Mouse (Mus musculus) spleen, embryonic (tissue): ENCODE data around the gene Nt5c1a.
"Not testable (repeated sequence)": the region's sequence is repeated elsewhere in the genome, so short reads cannot be mapped to it uniquely, and the experiment has no call there.

Experiments
- CTCF ChIA-PET: fragments of 350-600 bp; sonication (Branson Sonifier 250); formaldehyde crosslinking; loops from one replicate; lab custom pipeline; 2022; lab: Charles Lee

Gene Nt5c1a

GRCm38 (mm10) chr4:123201186-123202093 lies at the start of gene Nt5c1a:
TSS of gene Nt5c1a (plus strand) at chr4:123201504.
- CTCF ChIA-PET, result no interaction called here

GRCm38 (mm10) chr4:123152003-123152402 lies 49.3 kb upstream of the Nt5c1a start:
- CTCF ChIA-PET, result no interaction called here

- CTCF ChIA-PET, result no interaction called here
These were observed 48.3 kb upstream of the Nt5c1a start for GRCm38 (mm10) chr4:123152976-123153375.

GRCm38 (mm10) chr4:123155004-123155403 lies 46.3 kb upstream of the Nt5c1a start:
- CTCF ChIA-PET, result no interaction called here

- CTCF ChIA-PET, result no interaction called here
These were observed 45.9 kb upstream of the Nt5c1a start for GRCm38 (mm10) chr4:123155427-123155826.

- CTCF ChIA-PET, result no interaction called here
These were observed 45.5 kb upstream of the Nt5c1a start for GRCm38 (mm10) chr4:123155840-123156239.

- CTCF ChIA-PET, result no interaction called here
These were observed 40.7 kb upstream of the Nt5c1a start for GRCm38 (mm10) chr4:123160571-123160970.

- CTCF ChIA-PET, result not testable (repeated sequence)
These were observed 40.1 kb upstream of the Nt5c1a start for GRCm38 (mm10) chr4:123161251-123161650.

GRCm38 (mm10) chr4:123162305-123162917 lies 38.9 kb upstream of the Nt5c1a start:
- CTCF ChIA-PET, result no interaction called here

- CTCF ChIA-PET, result no interaction called here
These were observed 37.1 kb upstream of the Nt5c1a start for GRCm38 (mm10) chr4:123164157-123164556.

GRCm38 (mm10) chr4:123171811-123172210 lies 29.5 kb upstream of the Nt5c1a start:
- CTCF ChIA-PET, result interaction anchor here (0.6 kb wide), 1 partner anchor 1472 kb away, joined by 3 read pairs; no protein-coding TSS in a partner anchor

- CTCF ChIA-PET, result no interaction called here
These were observed 18.7 kb upstream of the Nt5c1a start, which contains the start of gene Hpcal4 for GRCm38 (mm10) chr4:123182328-123183238. TSS of gene Hpcal4 (plus strand) at chr4:123183227.

- CTCF ChIA-PET, result no interaction called here
These were observed 17.9 kb upstream of the Nt5c1a start for GRCm38 (mm10) chr4:123183239-123184056.

GRCm38 (mm10) chr4:123184816-123185215 lies 16.5 kb upstream of the Nt5c1a start:
- CTCF ChIA-PET, result no interaction called here

- CTCF ChIA-PET, result no interaction called here
These were observed 9.0 kb upstream of the Nt5c1a start for GRCm38 (mm10) chr4:123192336-123192735.

- CTCF ChIA-PET, result no interaction called here
These were observed 7.5 kb upstream of the Nt5c1a start for GRCm38 (mm10) chr4:123193791-123194190.

- CTCF ChIA-PET, result no interaction called here
These were observed 4.6 kb upstream of the Nt5c1a start for GRCm38 (mm10) chr4:123196695-123197094.

- CTCF ChIA-PET, result no interaction called here
These were observed 526 bp upstream of the Nt5c1a start for GRCm38 (mm10) chr4:123200771-123201185.

GRCm38 (mm10) chr4:123202094-123202420 lies 753 bp downstream of the Nt5c1a start:
- CTCF ChIA-PET, result no interaction called here

- CTCF ChIA-PET, result no interaction called here
These were observed 6.0 kb downstream of the Nt5c1a start for GRCm38 (mm10) chr4:123207337-123207736.

GRCm38 (mm10) chr4:123210996-123211395 lies 9.7 kb downstream of the Nt5c1a start:
- CTCF ChIA-PET, result no interaction called here
